ENCODE assay signal across 19 mouse cellular contexts in the genomic region with DNA sequence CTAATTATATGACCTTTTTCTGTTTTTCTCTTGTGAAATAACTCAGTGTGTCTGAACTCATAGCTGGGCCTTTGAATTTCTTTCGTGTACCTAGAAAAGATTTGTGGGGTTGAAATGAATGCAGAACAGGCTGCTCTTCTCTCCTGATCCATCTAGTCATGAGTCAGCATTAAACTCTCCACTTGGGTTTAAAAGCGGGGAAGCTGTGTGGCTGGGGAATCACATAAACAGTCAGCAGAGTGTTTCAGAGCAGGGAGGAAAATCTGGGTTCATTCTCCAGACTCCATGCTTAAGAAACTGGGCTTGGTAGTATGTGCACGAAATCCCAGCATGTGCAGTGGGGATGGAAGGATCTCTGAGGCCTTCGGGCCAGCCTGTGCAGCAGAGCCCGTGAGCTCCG.
DNase-seq lines count a peak whose midpoint lies in the region; ATAC-seq and TF ChIP-seq lines count a peak whose summit lies in the region.
"Had no signal": no experiment of that assay in that cellular context is flagged by ENCODE, and none has a peak within 500 bp of the region (broad histone marks: within the 10 kb centered on the region; RNA-seq: fewer than 3 reads in every experiment).

No protein-coding gene starts in this region.

- no peak overlapping the region for H3K4me2 ChIP-seq in forebrain, postnatal 0 days (ENCODE audit: low read depth)
- no peak overlapping the region for H3K4me2 ChIP-seq in forebrain, embryonic 16.5 days (ENCODE audit: low read length)
- no peak overlapping the region for H3K4me2 ChIP-seq in midbrain, embryonic 13.5 days (replicated peaks)
- no peak overlapping the region for H3K4me2 ChIP-seq in hindbrain, postnatal 0 days (ENCODE audit: low read depth, low read length)
- H3K4me2 ChIP-seq: heart, embryonic 11.5 days; intestine, embryonic 15.5 days; kidney, embryonic 15.5 days; liver, embryonic 11.5 days; lung, embryonic 14.5 days had no signal

- no peaks in the 10 kb centered on the region for H3K9me3 ChIP-seq in forebrain, postnatal 0 days (ENCODE audit: low read length)
- no peaks in the 10 kb centered on the region for H3K9me3 ChIP-seq in forebrain, embryonic 16.5 days (ENCODE audit: control insufficient read depth, low read length)
- no peaks in the 10 kb centered on the region for H3K9me3 ChIP-seq in midbrain, embryonic 13.5 days
- H3K9me3 ChIP-seq in midbrain, embryonic 10.5 days (replicated peaks): no peaks in the 10 kb centered on the region
- no peaks in the 10 kb centered on the region for H3K9me3 ChIP-seq in hindbrain, postnatal 0 days (ENCODE audit: low read length)
- H3K9me3 ChIP-seq: intestine, embryonic 15.5 days; kidney, embryonic 15.5 days; limb, embryonic 10.5 days had no signal

- H3K27ac ChIP-seq in forebrain, postnatal 0 days (ENCODE audit: low read depth, low read length): no peak overlapping the region
- no peak overlapping the region for H3K27ac ChIP-seq in forebrain, embryonic 16.5 days (ENCODE audit: low read length)
- H3K27ac ChIP-seq in midbrain, embryonic 13.5 days: peak overlapping the region; percentile 49; the same call in 1 of the 2 replicates
- no peak overlapping the region for H3K27ac ChIP-seq in midbrain, embryonic 10.5 days (replicated peaks)
- 0 out of 2 replicates have a peak overlapping the region, but pooled peaks have one; percentile 42 for H3K27ac ChIP-seq in hindbrain, postnatal 0 days
- H3K27ac ChIP-seq: intestine, embryonic 15.5 days; kidney, embryonic 15.5 days; limb, embryonic 10.5 days had no signal

- no peak; the same call in 1 of the 2 replicates for ATAC-seq in forebrain, postnatal 0 days
- ATAC-seq in forebrain, embryonic 16.5 days: no peak
- ATAC-seq in midbrain, embryonic 13.5 days: no peak
- ATAC-seq in hindbrain, postnatal 0 days: no peak
- ATAC-seq: intestine, embryonic 15.5 days had no signal

- H3K4me3 ChIP-seq in forebrain, postnatal 0 days (ENCODE audit: low read depth, low read length): no peak overlapping the region
- H3K4me3 ChIP-seq in forebrain, embryonic 16.5 days (replicated peaks; ENCODE audit: low read length): no peak overlapping the region
- no peak overlapping the region for H3K4me3 ChIP-seq in midbrain, embryonic 13.5 days (replicated peaks)
- H3K4me3 ChIP-seq in midbrain, embryonic 10.5 days: no peak overlapping the region
- H3K4me3 ChIP-seq in hindbrain, postnatal 0 days (ENCODE audit: low read length): no peak overlapping the region
- H3K4me3 ChIP-seq in lung, adult 2 months (replicated peaks; ENCODE audit: extremely low read depth, low read depth, low read length): no peak overlapping the region
- H3K4me3 ChIP-seq: erythroblast, embryonic 14.5 days; intestine, embryonic 15.5 days; kidney, embryonic 15.5 days; limb, embryonic 10.5 days; myocyte had no signal

- DNase-seq in forebrain, postnatal 0 days: peak; percentile 16
- DNase-seq in midbrain, embryonic 10.5 days (ENCODE audit: low spot score): no peak
- DNase-seq in brain, embryonic 14.5 days (ENCODE audit: low read depth): peak; percentile 51
- DNase-seq in hindbrain, postnatal 0 days (ENCODE audit: low spot score): no peak
- no peak for DNase-seq in thymus, postnatal 10 days (ENCODE audit: low spot score in 2 of 2)
- DNase-seq in lung, adult 2 months: no peak
- DNase-seq: adrenal gland, postnatal 25 days; B cell, adult 2 months; cerebellum, adult 8-10 months; lung, embryonic 14.5 days had no signal

- no peaks in the 10 kb centered on the region for H3K27me3 ChIP-seq in forebrain, postnatal 0 days (ENCODE audit: insufficient read depth, low read length)
- no peaks in the 10 kb centered on the region for H3K27me3 ChIP-seq in forebrain, embryonic 16.5 days (replicated peaks; ENCODE audit: control insufficient read depth, insufficient read depth, low read length)
- 0 out of 2 replicates have a peak, but pooled peaks cover 7% of the 10 kb centered on the region for H3K27me3 ChIP-seq in midbrain, embryonic 13.5 days
- H3K27me3 ChIP-seq in midbrain, embryonic 10.5 days (ENCODE audit: low read depth, poor library complexity, severe bottlenecking): no peaks in the 10 kb centered on the region
- H3K27me3 ChIP-seq in hindbrain, postnatal 0 days (ENCODE audit: insufficient read depth, low read length): no peaks in the 10 kb centered on the region
- H3K27me3 ChIP-seq: intestine, embryonic 15.5 days; kidney, embryonic 15.5 days had no signal

- no peak for TF ChIP-seq CTCF in forebrain, postnatal 0 days (IDR thresholded peaks at IDR 0.05; ENCODE audit: low read depth)
- no peak for TF ChIP-seq CTCF in brain, embryonic 14.5 days (IDR thresholded peaks at IDR 0.05; ENCODE audit: borderline replicate concordance, extremely low read depth, insufficient read depth, insufficient read length)
- no peak for TF ChIP-seq CTCF in hindbrain, postnatal 0 days (IDR thresholded peaks at IDR 0.05; ENCODE audit: low read depth)
- no peak for TF ChIP-seq CTCF in lung, adult 2 months (IDR thresholded peaks at IDR 0.05; ENCODE audit: insufficient read depth, low read length)

- WGBS in forebrain, postnatal 0 days: 51% methylated on average over 6 of the region's 6 CpGs
- 38% methylated on average over 6 of the region's 6 CpGs for WGBS in forebrain, embryonic 16.5 days
- 53% methylated on average over 6 of the region's 6 CpGs for WGBS in midbrain, embryonic 13.5 days
- WGBS in midbrain, embryonic 10.5 days: 78% methylated on average over 6 of the region's 6 CpGs
- WGBS in hindbrain, postnatal 0 days: 52% methylated on average over 6 of the region's 6 CpGs
- 82% methylated on average over 6 of the region's 6 CpGs for WGBS in lung, adult 2 months

- no peaks in the 10 kb centered on the region; the same call in 1 of the 2 replicates for H3K4me1 ChIP-seq in forebrain, postnatal 0 days (ENCODE audit: insufficient read depth)
- H3K4me1 ChIP-seq in forebrain, embryonic 16.5 days (replicated peaks; ENCODE audit: control insufficient read depth, insufficient read depth, low read length): peaks cover 8% of the 10 kb centered on the region
- H3K4me1 ChIP-seq in midbrain, embryonic 13.5 days (replicated peaks): peaks cover 33% of the 10 kb centered on the region
- 0 out of 2 replicates have a peak, but pooled peaks cover 2% of the 10 kb centered on the region for H3K4me1 ChIP-seq in midbrain, embryonic 10.5 days
- no peaks in the 10 kb centered on the region for H3K4me1 ChIP-seq in hindbrain, postnatal 0 days (ENCODE audit: insufficient read depth, low read length)
- H3K4me1 ChIP-seq in lung, adult 2 months (ENCODE audit: control insufficient read depth, insufficient read depth, low read length): no peaks in the 10 kb centered on the region

- no peaks in the 10 kb centered on the region for H3K36me3 ChIP-seq in forebrain, postnatal 0 days (ENCODE audit: insufficient read depth)
- H3K36me3 ChIP-seq in forebrain, embryonic 16.5 days (ENCODE audit: control insufficient read depth, insufficient read depth): no peaks in the 10 kb centered on the region
- H3K36me3 ChIP-seq in midbrain, embryonic 13.5 days: no peaks in the 10 kb centered on the region
- H3K36me3 ChIP-seq in midbrain, embryonic 10.5 days: no peaks in the 10 kb centered on the region
- H3K36me3 ChIP-seq in hindbrain, postnatal 0 days (ENCODE audit: insufficient read depth, low read length): no peaks in the 10 kb centered on the region
- H3K36me3 ChIP-seq: intestine, embryonic 15.5 days; kidney, embryonic 15.5 days; limb, embryonic 10.5 days had no signal

- H3K9ac ChIP-seq in forebrain, postnatal 0 days: no peak overlapping the region
- H3K9ac ChIP-seq in forebrain, embryonic 16.5 days (replicated peaks; ENCODE audit: low read depth, low read length): no peak overlapping the region
- H3K9ac ChIP-seq in midbrain, embryonic 13.5 days (replicated peaks): no peak overlapping the region
- H3K9ac ChIP-seq in hindbrain, postnatal 0 days (replicated peaks; ENCODE audit: low read length): no peak overlapping the region
- H3K9ac ChIP-seq: intestine, embryonic 15.5 days; kidney, embryonic 15.5 days; lung, embryonic 14.5 days had no signal

- no peak for TF ChIP-seq POLR2A in brain, embryonic 14.5 days (IDR thresholded peaks at IDR 0.05; ENCODE audit: borderline replicate concordance, extremely low read depth, insufficient read depth, insufficient read length, poor library complexity, severe bottlenecking)
- no peak for TF ChIP-seq POLR2A in lung, adult 2 months (IDR thresholded peaks at IDR 0.05; ENCODE audit: borderline replicate concordance, extremely low read depth, low read depth, low read length)

Comparison
In these comparisons a context has a peak if more than half of its experiments do, and no peak if none do; other contexts are left out.
1. H3K27ac ChIP-seq: peak in midbrain, embryonic 13.5 days (single experiment) and hindbrain, postnatal 0 days (single experiment); none in forebrain, postnatal 0 days (single experiment), forebrain, embryonic 16.5 days (single experiment) and midbrain, embryonic 10.5 days (single experiment).
2. DNase-seq: peak in forebrain, postnatal 0 days (single experiment) and brain, embryonic 14.5 days (single experiment); none in midbrain, embryonic 10.5 days (single experiment), hindbrain, postnatal 0 days (single experiment), thymus, postnatal 10 days (0 of 2) and lung, adult 2 months (single experiment).